Mouse (Mus musculus) myocyte (in vitro differentiated cells): ENCODE measurements around the gene Tspan18. TPM values are rescaled to one million over a fixed set of nuclear protein-coding genes. Genes with fewer than 3 reads are reported as not detected.

Source experiments
- H3K27me3 ChIP-seq: one replicate; pipeline ENCODE4 v1.6.1; 2011; ENCODE audit not compliant: control insufficient read depth, insufficient read depth, insufficient read length
- H3K36me3 ChIP-seq: one replicate; pipeline ENCODE4 v1.6.1; 2011; ENCODE audit not compliant: control insufficient read depth, insufficient read depth
- H3K4me2 ChIP-seq: one replicate; pipeline ENCODE4 v1.6.1; 2011; ENCODE audit warnings: low read depth, control low read depth
- H3K4me3 ChIP-seq: one replicate; pipeline ENCODE4 v1.5.1; 2011; ENCODE audit warnings: mild to moderate bottlenecking, control low read depth, moderate library complexity
- H3K79me2 ChIP-seq: one replicate; pipeline ENCODE4 v1.6.1; 2011; ENCODE audit not compliant: control insufficient read depth, insufficient read depth
- H3ac ChIP-seq: one replicate; pipeline ENCODE4 v1.6.1; 2011; ENCODE audit not compliant: control insufficient read depth, insufficient read length
- CEBPB ChIP-seq: IDR thresholded peaks from 2 replicates; pipeline ENCODE4 v1.6.1; 2011; ENCODE audit warnings: mild to moderate bottlenecking, moderate library complexity; ENCODE audit not compliant: poor library complexity, insufficient read depth, severe bottlenecking
- E2F4 ChIP-seq: IDR thresholded peaks from one replicate; pipeline ENCODE4 v1.6.1; 2011; ENCODE audit warnings: mild to moderate bottlenecking, control low read depth, moderate library complexity; ENCODE audit not compliant: insufficient read depth
- MAX ChIP-seq: IDR thresholded peaks from one replicate; pipeline ENCODE4 v1.6.1; 2011; ENCODE audit warnings: low read depth, mild to moderate bottlenecking, control low read depth
- MYOD1 ChIP-seq, 3 experiments: IDR thresholded peaks; one replicate each; pipeline ENCODE4 v1.6.1; 2011; ENCODE audit warnings: control low read depth in 2 of 3, low read depth in 2 of 3, mild to moderate bottlenecking in 2 of 3, moderate library complexity in 1 of 3; ENCODE audit not compliant: insufficient read length in 2 of 3, control insufficient read depth in 1 of 3
- MYOG ChIP-seq, 3 experiments: IDR thresholded peaks; one replicate each; pipeline ENCODE4 v1.6.1; 2011; ENCODE audit warnings: control low read depth in 2 of 3, low read depth in 2 of 3, mild to moderate bottlenecking in 2 of 3; ENCODE audit not compliant: insufficient read length in 2 of 3, control insufficient read depth in 1 of 3, insufficient read depth in 1 of 3
- POLR2A ChIP-seq: IDR thresholded peaks from one replicate; pipeline ENCODE4 v1.6.1; 2011; ENCODE audit warnings: low read depth, mild to moderate bottlenecking, control low read depth, moderate library complexity; ENCODE audit not compliant: insufficient read length
- POLR2AphosphoS2 ChIP-seq: IDR thresholded peaks from one replicate; pipeline ENCODE4 v1.6.1; 2011; ENCODE audit warnings: low read depth, control low read depth; ENCODE audit not compliant: insufficient read length
- REST ChIP-seq: IDR thresholded peaks from one replicate; pipeline ENCODE4 v1.6.1; 2011; ENCODE audit warnings: mild to moderate bottlenecking, control low read depth, moderate library complexity; ENCODE audit not compliant: insufficient read depth, insufficient read length
- SRF ChIP-seq: IDR thresholded peaks from one replicate; pipeline ENCODE4 v1.6.1; 2011; ENCODE audit warnings: low read depth; ENCODE audit not compliant: control insufficient read depth, insufficient read length
- TCF12 ChIP-seq: IDR thresholded peaks from one replicate; pipeline ENCODE4 v1.6.1; 2011; ENCODE audit warnings: mild to moderate bottlenecking, control low read depth; ENCODE audit not compliant: poor library complexity, insufficient read depth, severe bottlenecking
- TCF3 ChIP-seq: IDR thresholded peaks from one replicate; pipeline ENCODE4 v1.6.1; 2011; ENCODE audit warnings: low read depth, control low read depth; ENCODE audit not compliant: insufficient read length
- USF1 ChIP-seq: IDR thresholded peaks from one replicate; pipeline ENCODE4 v1.6.1; 2011; ENCODE audit warnings: low read depth, mild to moderate bottlenecking, control low read depth, moderate library complexity
- polyA plus RNA-seq: library from polyadenylated mRNA; unstranded; fragments of >200 nt; fragmentation: generic; extraction: Trizol; gene quantifications from one replicate; pipeline ENCODE4 v1.2.1, GENCODE M21; 2012; ENCODE audit warnings: missing spikeins

Tspan18 gene
- polyA plus RNA-seq, 1 experiment, result 0.02 TPM

GRCm38 (mm10) chr2:93266565-93267169 is 67.6 kb downstream of the Tspan18 start:
- Histone ChIP-seq H3ac (no peak overlapping the region), H3K36me3 (no peaks in the 10 kb centered on the region), H3K79me2 (no peaks in the 10 kb centered on the region), H3K27me3 (peaks cover 11% of the 10 kb centered on the region), H3K4me3 (no peak overlapping the region), H3K4me2 (no peak overlapping the region)
- TF ChIP-seq TCF3, result no peak
- TF ChIP-seq USF1, result no peak
- TF ChIP-seq SRF, result no peak
- no peak for TF ChIP-seq MYOD1 (IDR thresholded peaks at IDR 0.05; ENCODE audit: control insufficient read depth in 1 of 3, insufficient read length in 2 of 3, low read depth in 2 of 3)
- TF ChIP-seq REST, result no peak

GRCm38 (mm10) chr2:93262291-93263285 is 71.7 kb downstream of the Tspan18 start:
- Histone ChIP-seq H3K27me3 (peaks cover 8% of the 10 kb centered on the region), H3K4me3 (no peak overlapping the region), H3K4me2 (no peak overlapping the region), H3K79me2 (no peaks in the 10 kb centered on the region), H3ac (no peak overlapping the region), H3K36me3 (no peaks in the 10 kb centered on the region)
- TF ChIP-seq REST (no peak), TCF12 (no peak), POLR2A (no peak), USF1 (no peak), E2F4 (no peak), MYOD1 (IDR thresholded peaks at IDR 0.05; ENCODE audit: control insufficient read depth in 1 of 3, insufficient read length in 2 of 3, low read depth in 2 of 3) (no peak), MYOG (IDR thresholded peaks at IDR 0.05; ENCODE audit: control insufficient read depth in 1 of 3, insufficient read depth in 1 of 3, insufficient read length in 2 of 3, low read depth in 2 of 3) (no peak), CEBPB (no peak), SRF (no peak)

- no peak for TF ChIP-seq MAX
- TF ChIP-seq TCF12, result no peak
- H3K79me2 ChIP-seq, result no peaks in the 10 kb centered on the region
Measured at GRCm38 (mm10) chr2:93261521-93262290, 72.6 kb downstream of the Tspan18 start.

GRCm38 (mm10) chr2:93257634-93258033 is 76.7 kb downstream of the Tspan18 start:
- H3K79me2 ChIP-seq, result no peaks in the 10 kb centered on the region
- no peaks in the 10 kb centered on the region for H3K36me3 ChIP-seq
- no peak overlapping the region for H3ac ChIP-seq
- H3K4me2 ChIP-seq, result no peak overlapping the region
- H3K27me3 ChIP-seq, result peaks cover 22% of the 10 kb centered on the region
- TF ChIP-seq MAX (no peak), E2F4 (no peak), POLR2A (no peak), TCF12 (no peak), SRF (no peak), MYOD1 (IDR thresholded peaks at IDR 0.05; ENCODE audit: control insufficient read depth in 1 of 3, insufficient read length in 2 of 3, low read depth in 2 of 3) (no peak)
- H3K4me3 ChIP-seq, result no peak overlapping the region

More at GRCm38 (mm10) chr2:93261521-93262290, 72.6 kb downstream of the Tspan18 start:
- Histone ChIP-seq H3K4me2 (no peak overlapping the region), H3K36me3 (no peaks in the 10 kb centered on the region), H3K27me3 (peaks cover 13% of the 10 kb centered on the region), H3K4me3 (no peak overlapping the region), H3ac (no peak overlapping the region)

GRCm38 (mm10) chr2:93256735-93257405 is 77.4 kb downstream of the Tspan18 start:
- no peak overlapping the region for H3K4me3 ChIP-seq
- H3K36me3 ChIP-seq, result no peaks in the 10 kb centered on the region
- H3K4me2 ChIP-seq, result no peak overlapping the region
- H3K27me3 ChIP-seq, result peaks cover 22% of the 10 kb centered on the region
- no peak overlapping the region for H3ac ChIP-seq
- H3K79me2 ChIP-seq, result no peaks in the 10 kb centered on the region
- TF ChIP-seq POLR2A (no peak), POLR2AphosphoS2 (no peak), MYOG (IDR thresholded peaks at IDR 0.05; ENCODE audit: control insufficient read depth in 1 of 3, insufficient read depth in 1 of 3, insufficient read length in 2 of 3, low read depth in 2 of 3) (no peak), E2F4 (no peak), TCF3 (no peak), TCF12 (no peak), REST (no peak), MYOD1 (IDR thresholded peaks at IDR 0.05; ENCODE audit: control insufficient read depth in 1 of 3, insufficient read length in 2 of 3, low read depth in 2 of 3) (no peak), MAX (no peak), CEBPB (no peak), USF1 (no peak), SRF (no peak)
